Mouse (Mus musculus): ENCODE data around the gene Il1rapl1. TPM values are rescaled to one million over a fixed set of nuclear protein-coding genes. Genes with fewer than 3 reads are reported as not detected.

Gene Il1rapl1
- 9.7 and 13.5 TPM in 2 replicates for total RNA-seq (2014; rRNA removed)
- 3.4 and 4.6 TPM in 2 replicates for polyA plus RNA-seq (2015; fragmentation: Nextera tagmentation; extraction: Ambion mirVana)

DNA sequence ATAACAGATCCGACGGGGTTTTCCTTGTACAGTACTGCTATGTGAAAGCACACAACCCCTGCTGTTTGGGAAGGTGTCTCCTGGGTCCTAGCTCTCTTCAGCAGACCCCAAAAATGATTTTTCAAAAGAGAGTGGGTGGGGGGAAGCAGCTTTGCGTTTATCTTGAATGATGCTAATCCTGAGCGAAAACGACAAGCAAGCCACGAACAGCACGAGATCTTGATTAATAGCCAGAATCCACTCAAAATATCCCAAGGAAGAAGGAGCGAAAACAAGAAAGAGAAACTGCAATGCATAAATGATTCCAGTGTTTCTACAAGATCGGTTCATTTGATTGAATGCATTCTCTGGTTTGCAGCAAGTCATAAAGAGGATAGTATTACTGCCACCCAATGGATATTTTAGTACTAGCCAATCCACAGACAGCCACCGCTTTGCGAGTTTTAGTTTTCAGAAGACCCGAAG, at the start of gene Il1rapl1:
TSS of gene Il1rapl1 (minus strand) at position 37 of the 465 bp plus-strand sequence.
- Histone ChIP-seq H3K9ac (replicated peaks; ENCODE audit: low read length, poor library complexity, severe bottlenecking) (peak within 1 kb of the TSS; percentile 1), H3K27ac (ENCODE audit: low read depth, low read length) (peak within 1 kb of the TSS; percentile 51; the same call in 1 of the 2 replicates), H3K4me2 (ENCODE audit: low read depth, low read length, poor library complexity, severe bottlenecking) (peak within 1 kb of the TSS; percentile 48), H3K27me3 (ENCODE audit: insufficient read depth, low read length) (no peaks in the 10 kb centered on the region), H3K36me3 (ENCODE audit: insufficient read depth, low read length) (no peaks in the 10 kb centered on the region), H3K9me3 (ENCODE audit: low read length) (no peaks in the 10 kb centered on the region), H3K4me3 (ENCODE audit: low read depth, low read length) (peak within 1 kb of the TSS; percentile 43), H3K4me1 (ENCODE audit: insufficient read depth, low read length) (no peaks in the 10 kb centered on the region)
- TF ChIP-seq CTCF (IDR thresholded peaks at IDR 0.05), result peak; percentile 59
- ATAC-seq (ENCODE audit: low FRiP score), result peak; percentile 66
- WGBS, result 29% methylated on average over 12 of the region's 12 CpGs
- peak; percentile 70 for DNase-seq (ENCODE audit: low spot score)

GRCm38 (mm10) chrX:88158037-88158436, 42.6 kb upstream of the Il1rapl1 start:
- ATAC-seq (ENCODE audit: low FRiP score) (no peak), DNase-seq (ENCODE audit: low spot score) (no peak)
- H3K36me3 ChIP-seq (ENCODE audit: insufficient read depth, low read length), result no peaks in the 10 kb centered on the region
- TF ChIP-seq CTCF (IDR thresholded peaks at IDR 0.05), result no peak
- no peaks in the 10 kb centered on the region for H3K4me1 ChIP-seq (ENCODE audit: insufficient read depth, low read length)
- H3K9ac ChIP-seq (replicated peaks; ENCODE audit: low read length, poor library complexity, severe bottlenecking), result no peak overlapping the region
- no peaks in the 10 kb centered on the region for H3K9me3 ChIP-seq (ENCODE audit: low read length)
- H3K27ac ChIP-seq (ENCODE audit: low read depth, low read length), result no peak overlapping the region
- H3K27me3 ChIP-seq (ENCODE audit: insufficient read depth, low read length), result no peaks in the 10 kb centered on the region
- H3K4me3 ChIP-seq (ENCODE audit: low read depth, low read length), result no peak overlapping the region
- 42% methylated on average over 2 of the region's 2 CpGs for WGBS
- no peak overlapping the region for H3K4me2 ChIP-seq (ENCODE audit: low read depth, low read length, poor library complexity, severe bottlenecking)

- DNase-seq (ENCODE audit: low spot score) (no peak), ATAC-seq (ENCODE audit: low FRiP score) (no peak)
- H3K4me1 ChIP-seq (ENCODE audit: insufficient read depth, low read length), result no peaks in the 10 kb centered on the region
- no peak overlapping the region for H3K27ac ChIP-seq (ENCODE audit: low read depth, low read length)
- 68% methylated on average over 3 of the region's 3 CpGs for WGBS
- H3K9me3 ChIP-seq (ENCODE audit: low read length), result no peaks in the 10 kb centered on the region
- no peak overlapping the region for H3K4me3 ChIP-seq (ENCODE audit: low read depth, low read length)
- H3K9ac ChIP-seq (replicated peaks; ENCODE audit: low read length, poor library complexity, severe bottlenecking), result no peak overlapping the region
- H3K36me3 ChIP-seq (ENCODE audit: insufficient read depth, low read length), result no peaks in the 10 kb centered on the region
- TF ChIP-seq CTCF (IDR thresholded peaks at IDR 0.05), result no peak
- H3K27me3 ChIP-seq (ENCODE audit: insufficient read depth, low read length), result no peaks in the 10 kb centered on the region
- H3K4me2 ChIP-seq (ENCODE audit: low read depth, low read length, poor library complexity, severe bottlenecking), result no peak overlapping the region
Measured at GRCm38 (mm10) chrX:88125612-88126011, 10.2 kb upstream of the Il1rapl1 start.

DNA sequence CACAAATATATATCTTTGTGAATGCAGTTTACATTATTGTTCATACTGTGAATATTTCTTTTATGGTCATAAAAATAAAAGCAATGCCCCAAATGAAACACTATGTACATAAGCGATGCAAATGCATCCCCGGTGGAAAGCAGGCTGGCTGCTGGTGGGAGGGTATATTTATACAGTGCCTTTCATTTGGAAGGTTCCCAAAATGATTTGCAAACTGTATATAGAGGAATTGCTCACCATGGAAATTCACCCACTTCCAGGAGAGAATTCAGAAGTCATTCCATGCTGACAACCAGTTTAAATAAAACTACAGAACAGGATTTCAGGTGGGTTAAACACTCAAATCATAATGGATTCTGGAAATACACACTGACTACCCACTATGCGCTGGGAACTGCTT, 4.6 kb upstream of the Il1rapl1 start:
- Histone ChIP-seq H3K4me3 (ENCODE audit: low read depth, low read length) (no peak overlapping the region), H3K4me2 (ENCODE audit: low read depth, low read length, poor library complexity, severe bottlenecking) (no peak overlapping the region), H3K36me3 (ENCODE audit: insufficient read depth, low read length) (no peaks in the 10 kb centered on the region), H3K27ac (ENCODE audit: low read depth, low read length) (no peak overlapping the region), H3K4me1 (ENCODE audit: insufficient read depth, low read length) (no peaks in the 10 kb centered on the region), H3K9ac (replicated peaks; ENCODE audit: low read length, poor library complexity, severe bottlenecking) (no peak overlapping the region), H3K27me3 (ENCODE audit: insufficient read depth, low read length) (no peaks in the 10 kb centered on the region), H3K9me3 (ENCODE audit: low read length) (no peaks in the 10 kb centered on the region)
- ATAC-seq (ENCODE audit: low FRiP score) (no peak), DNase-seq (ENCODE audit: low spot score) (no peak)
- TF ChIP-seq CTCF (IDR thresholded peaks at IDR 0.05), result no peak
- 78% methylated on average over 3 of the region's 3 CpGs for WGBS

GRCm38 (mm10) chrX:88117858-88118257, 2.4 kb upstream of the Il1rapl1 start:
- no peaks in the 10 kb centered on the region for H3K9me3 ChIP-seq (ENCODE audit: low read length)
- no peaks in the 10 kb centered on the region for H3K36me3 ChIP-seq (ENCODE audit: insufficient read depth, low read length)
- H3K4me3 ChIP-seq (ENCODE audit: low read depth, low read length), result no peak overlapping the region
- H3K9ac ChIP-seq (replicated peaks; ENCODE audit: low read length, poor library complexity, severe bottlenecking), result no peak overlapping the region
- TF ChIP-seq CTCF (IDR thresholded peaks at IDR 0.05), result no peak
- H3K4me1 ChIP-seq (ENCODE audit: insufficient read depth, low read length), result no peaks in the 10 kb centered on the region
- H3K4me2 ChIP-seq (ENCODE audit: low read depth, low read length, poor library complexity, severe bottlenecking), result no peak overlapping the region
- 44% methylated on average over 3 of the region's 3 CpGs for WGBS
- ATAC-seq (ENCODE audit: low FRiP score) (no peak), DNase-seq (ENCODE audit: low spot score) (no peak)
- H3K27ac ChIP-seq (ENCODE audit: low read depth, low read length), result no peak overlapping the region
- H3K27me3 ChIP-seq (ENCODE audit: insufficient read depth, low read length), result no peaks in the 10 kb centered on the region

DNA sequence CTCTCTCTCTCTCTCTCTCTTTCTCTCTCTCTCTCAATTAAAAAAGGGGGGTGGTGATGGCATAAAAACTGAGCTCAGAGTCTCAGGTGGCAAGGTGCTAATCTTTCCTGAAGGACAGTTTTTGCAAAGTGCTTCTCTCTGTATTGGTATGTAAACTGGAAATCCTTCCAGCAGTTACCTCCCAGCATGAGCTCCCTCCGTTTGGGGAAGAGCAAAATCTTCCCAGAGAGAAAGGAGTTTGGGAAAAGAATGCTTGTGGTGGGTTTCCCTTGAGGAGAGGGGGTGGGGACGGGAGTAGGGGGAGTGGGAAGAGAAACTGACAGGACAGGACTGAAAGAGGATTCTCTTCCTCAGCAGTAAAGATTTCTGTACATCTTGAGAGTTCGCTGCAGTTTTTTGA, 881 bp upstream of the Il1rapl1 start:
- TF ChIP-seq CTCF (IDR thresholded peaks at IDR 0.05), result no peak
- Histone ChIP-seq H3K4me2 (ENCODE audit: low read depth, low read length, poor library complexity, severe bottlenecking) (peak overlapping the region; percentile 48), H3K27ac (ENCODE audit: low read depth, low read length) (no peak overlapping the region), H3K9ac (replicated peaks; ENCODE audit: low read length, poor library complexity, severe bottlenecking) (peak overlapping the region; percentile 1; the same call in 1 of the 2 replicates), H3K9me3 (ENCODE audit: low read length) (no peaks in the 10 kb centered on the region), H3K4me3 (ENCODE audit: low read depth, low read length) (peak overlapping the region; percentile 43), H3K4me1 (ENCODE audit: insufficient read depth, low read length) (no peaks in the 10 kb centered on the region), H3K36me3 (ENCODE audit: insufficient read depth, low read length) (no peaks in the 10 kb centered on the region), H3K27me3 (ENCODE audit: insufficient read depth, low read length) (no peaks in the 10 kb centered on the region)
- 12% methylated on average over 3 of the region's 3 CpGs for WGBS
- DNase-seq (ENCODE audit: low spot score) (no peak), ATAC-seq (ENCODE audit: low FRiP score) (no peak)
